Mouse (Mus musculus) MEL (cell line): Measurements from ENCODE around the gene N4bp1. TPM values are rescaled to one million over a fixed set of nuclear protein-coding genes. Genes with fewer than 3 reads are reported as not detected.

ENCODE experiments used
- DNase-seq: peaks from one replicate; pipeline ENCODE4 v3.0.0; 2011; ENCODE audit warnings: low read depth, low spot score
- H3K27ac ChIP-seq: 2 replicates; pipeline ENCODE4 v1.5.1; 2012; ENCODE audit warnings: low read depth, mild to moderate bottlenecking, control low read depth, low read length, moderate library complexity; ENCODE audit not compliant: control insufficient read depth
- H3K27me3 ChIP-seq, 2 experiments: fragments of 150-350 bp in 1 of 2; sonication (generic) in 1 of 2; 2 replicates each; pipeline ENCODE4 v1.6.1; 2012; ENCODE audit warnings: low read length in 2 of 2, mild to moderate bottlenecking in 2 of 2, improper control_type of control experiment in 1 of 2, moderate library complexity in 1 of 2; ENCODE audit not compliant: insufficient read depth in 2 of 2, control insufficient read depth in 1 of 2
- H3K36me3 ChIP-seq, 2 experiments: 2 replicates each; pipeline ENCODE4 v1.6.1; 2012 to 2014; ENCODE audit warnings: low read length in 2 of 2, improper control_type of control experiment in 1 of 2, inconsistent platforms in 1 of 2, mild to moderate bottlenecking in 1 of 2; ENCODE audit not compliant: insufficient read depth in 2 of 2, control insufficient read depth in 1 of 2
- H3K4me1 ChIP-seq, 2 experiments: fragments of 150-350 bp in 1 of 2; sonication (generic) in 1 of 2; 2 replicates each; pipeline ENCODE4 v1.6.1; 2012; ENCODE audit warnings: low read length in 2 of 2, improper control_type of control experiment in 1 of 2, mild to moderate bottlenecking in 1 of 2; ENCODE audit not compliant: insufficient read depth in 2 of 2, control insufficient read depth in 1 of 2
- H3K4me3 ChIP-seq, 2 experiments: fragments of 150-350 bp in 1 of 2; sonication (generic) in 1 of 2; 2 replicates each; pipeline ENCODE4 v1.5.1; 2012; ENCODE audit warnings: low read depth in 2 of 2, low read length in 2 of 2, mild to moderate bottlenecking in 2 of 2, moderate library complexity in 2 of 2, control low read depth in 1 of 2, improper control_type of control experiment in 1 of 2; ENCODE audit not compliant: control insufficient read depth in 1 of 2, insufficient read depth in 1 of 2
- H3K79me2 ChIP-seq: 2 replicates; pipeline ENCODE4 v1.6.1; 2012; ENCODE audit warnings: mild to moderate bottlenecking, low read length, moderate library complexity; ENCODE audit not compliant: control insufficient read depth, poor library complexity, insufficient read depth
- H3K9ac ChIP-seq: 2 replicates; pipeline ENCODE4 v1.6.1; 2012; ENCODE audit warnings: low read depth, mild to moderate bottlenecking, control low read depth, low read length, moderate library complexity; ENCODE audit not compliant: control insufficient read depth, poor library complexity, severe bottlenecking
- H3K9me3 ChIP-seq: fragments of 150-350 bp; sonication (generic); replicated peaks from 2 replicates; pipeline ENCODE4 v1.6.1; 2012; ENCODE audit warnings: mild to moderate bottlenecking, low read length, improper control_type of control experiment, moderate library complexity; ENCODE audit not compliant: insufficient read depth
- CHD2 ChIP-seq: IDR thresholded peaks from 2 replicates; pipeline ENCODE4 v1.6.1; 2011; ENCODE audit warnings: low read length, improper control_type of control experiment
- CTCF ChIP-seq, 3 experiments: IDR thresholded peaks in 2 of 3; conservative IDR thresholded peaks in 1 of 3; 2 replicates each; pipeline ENCODE4 v1.5.1; 2011 to 2012; ENCODE audit warnings: low read length in 3 of 3, low read depth in 2 of 3, mild to moderate bottlenecking in 2 of 3, improper control_type of control experiment in 1 of 3, inconsistent platforms in 1 of 3, mixed read lengths in 1 of 3, moderate library complexity in 1 of 3; ENCODE audit not compliant: control insufficient read depth in 1 of 3, insufficient read depth in 1 of 3, poor library complexity in 1 of 3, severe bottlenecking in 1 of 3
- E2F4 ChIP-seq: IDR thresholded peaks from 2 replicates; pipeline ENCODE4 v1.6.1; 2011; ENCODE audit warnings: low read depth, low read length, improper control_type of control experiment, borderline replicate concordance
- ETS1 ChIP-seq: IDR thresholded peaks from 2 replicates; pipeline ENCODE4 v1.6.1; 2012; ENCODE audit warnings: low read depth, mild to moderate bottlenecking, inconsistent platforms, low read length, improper control_type of control experiment, moderate library complexity
- GABPA ChIP-seq: IDR thresholded peaks from 2 replicates; pipeline ENCODE4 v1.6.1; 2012; ENCODE audit warnings: low read depth, mild to moderate bottlenecking, inconsistent platforms, low read length, improper control_type of control experiment, moderate library complexity
- GATA1 ChIP-seq: IDR thresholded peaks from 2 replicates; pipeline ENCODE4 v1.6.1; 2011; ENCODE audit warnings: low read depth, low read length, improper control_type of control experiment
- JUND ChIP-seq: IDR thresholded peaks from 2 replicates; pipeline ENCODE4 v1.6.1; 2011; ENCODE audit warnings: low read depth, mild to moderate bottlenecking, improper control_type of control experiment, low read length
- KAT2A ChIP-seq: conservative IDR thresholded peaks from 2 replicates; pipeline ENCODE4 v1.6.1; 2012; ENCODE audit warnings: low read depth, low read length, improper control_type of control experiment, inconsistent platforms
- MAFK ChIP-seq: IDR thresholded peaks from 2 replicates; pipeline ENCODE4 v1.6.1; 2011; ENCODE audit warnings: low read depth, mild to moderate bottlenecking, low read length, improper control_type of control experiment, borderline replicate concordance
- MAZ ChIP-seq: IDR thresholded peaks from 2 replicates; pipeline ENCODE4 v1.6.1; 2012; ENCODE audit warnings: low read depth, mild to moderate bottlenecking, inconsistent platforms, low read length, improper control_type of control experiment
- MYB ChIP-seq: IDR thresholded peaks from 2 replicates; pipeline ENCODE4 v1.6.1; 2011; ENCODE audit warnings: mild to moderate bottlenecking, low read depth, low read length, improper control_type of control experiment
- MYC ChIP-seq: IDR thresholded peaks from 2 replicates; pipeline ENCODE4 v1.6.1; 2011; ENCODE audit warnings: low read depth, mild to moderate bottlenecking, low read length, improper control_type of control experiment, moderate library complexity
- NELFE ChIP-seq: IDR thresholded peaks from 2 replicates; pipeline ENCODE4 v1.6.1; 2011; ENCODE audit warnings: low read depth, low read length, improper control_type of control experiment
- POLR2A ChIP-seq, 2 experiments: IDR thresholded peaks; 2 replicates each; pipeline ENCODE4 v1.6.1; 2011 to 2012; ENCODE audit warnings: low read length in 2 of 2, mild to moderate bottlenecking in 2 of 2, control low read depth in 1 of 2, improper control_type of control experiment in 1 of 2, low read depth in 1 of 2, moderate library complexity in 1 of 2; ENCODE audit not compliant: control insufficient read depth in 1 of 2, insufficient read depth in 1 of 2, poor library complexity in 1 of 2
- RAD21 ChIP-seq: IDR thresholded peaks from 2 replicates; pipeline ENCODE4 v1.6.1; 2011; ENCODE audit warnings: mild to moderate bottlenecking, low read depth, low read length, improper control_type of control experiment
- TAL1 ChIP-seq: IDR thresholded peaks from 2 replicates; pipeline ENCODE4 v1.6.1; 2012; ENCODE audit warnings: mild to moderate bottlenecking, inconsistent platforms, low read length, moderate library complexity, mixed read lengths
- TBP ChIP-seq: IDR thresholded peaks from 2 replicates; pipeline ENCODE4 v1.8.0; 2011; ENCODE audit warnings: low read depth, low read length, improper control_type of control experiment
- TCF12 ChIP-seq: IDR thresholded peaks from 2 replicates; pipeline ENCODE4 v1.6.1; 2014; ENCODE audit warnings: low read depth, mild to moderate bottlenecking, inconsistent platforms, low read length, improper control_type of control experiment, moderate library complexity
- USF1 ChIP-seq: IDR thresholded peaks from 2 replicates; pipeline ENCODE4 v1.6.1; 2014; ENCODE audit warnings: low read depth, mild to moderate bottlenecking, inconsistent platforms, low read length, improper control_type of control experiment, moderate library complexity
- USF2 ChIP-seq, 2 experiments: IDR thresholded peaks; 2 replicates each; pipeline ENCODE4 v1.6.1; 2011 to 2012; ENCODE audit warnings: improper control_type of control experiment in 2 of 2, low read length in 2 of 2, borderline replicate concordance in 1 of 2, inconsistent platforms in 1 of 2, low read depth in 1 of 2, mild to moderate bottlenecking in 1 of 2; ENCODE audit not compliant: insufficient read depth in 1 of 2
- ZNF384 ChIP-seq: IDR thresholded peaks from 2 replicates; pipeline ENCODE4 v1.6.1; 2012; ENCODE audit warnings: low read depth, mild to moderate bottlenecking, inconsistent platforms, low read length, improper control_type of control experiment
- polyA plus RNA-seq, 2 experiments: library from polyadenylated mRNA; stranded (reverse) in 1 of 2; unstranded in 1 of 2; fragments of >175 nt in 1 of 2; fragments of >200 nt in 1 of 2; gene quantifications; 2 replicates each; pipeline versions ENCODE4 v1.2.1 to v1.2.4; 2012; ENCODE audit warnings: low replicate concordance in 2 of 2, low read depth in 1 of 2; ENCODE audit not compliant: insufficient read length in 2 of 2, insufficient read depth in 1 of 2, missing spikeins in 1 of 2
- total RNA-seq: library from RNA; depleted of rRNA; stranded (reverse); fragments of 300-350 nt; gene quantifications from 2 replicates; pipeline ENCODE4 v1.2.3, GENCODE M21; 2012

N4bp1 gene
- total and polyA plus RNA-seq, 3 experiments = 13.4 to 24.0 TPM; not detected in 1

DNA sequence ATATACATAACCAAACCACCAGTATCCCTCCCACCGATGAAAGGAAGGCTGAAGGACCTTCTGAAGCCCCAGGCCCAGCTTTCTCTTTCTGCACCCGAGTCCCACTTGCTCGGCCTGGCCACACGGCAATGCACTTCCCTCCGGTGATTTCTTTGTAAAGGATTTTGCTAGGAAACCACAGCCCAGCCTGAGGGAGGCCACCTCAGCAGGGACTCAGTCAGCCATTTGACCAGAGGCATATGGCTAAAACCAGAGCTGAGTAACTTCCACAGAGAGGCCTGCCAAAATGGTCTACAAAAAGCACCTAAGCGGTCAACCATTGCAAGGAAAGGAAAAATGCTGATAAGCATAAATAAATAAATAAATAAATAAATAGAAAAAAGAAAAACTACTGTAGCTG, 90.3 kb downstream of the N4bp1 start (continued):
- no peak for TF ChIP-seq ZNF384
- TF ChIP-seq USF1 = no peak

DNA sequence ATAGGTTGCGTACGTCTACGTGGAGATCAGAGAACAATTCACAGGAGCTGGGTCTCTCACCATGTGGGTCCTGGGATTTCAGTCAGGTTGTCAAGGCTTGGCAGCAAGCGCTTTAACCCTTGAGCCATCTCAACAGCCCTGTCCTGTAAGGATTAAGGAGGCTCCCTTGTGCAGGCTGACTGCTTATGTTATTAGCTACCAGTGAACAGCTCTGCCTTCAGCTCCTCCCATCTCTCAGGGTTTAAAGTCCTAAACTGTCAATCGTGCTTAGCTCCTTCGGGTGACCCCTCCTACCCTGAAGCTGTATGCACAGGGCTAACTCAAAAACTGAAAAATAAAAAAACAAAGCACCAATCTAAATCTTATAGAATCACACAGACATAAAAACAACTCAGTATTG, 93.5 kb downstream of the N4bp1 start:
- no peak for DNase-seq
- TF ChIP-seq RAD21 = no peak
- H3K9ac ChIP-seq = no peak overlapping the region

DNA sequence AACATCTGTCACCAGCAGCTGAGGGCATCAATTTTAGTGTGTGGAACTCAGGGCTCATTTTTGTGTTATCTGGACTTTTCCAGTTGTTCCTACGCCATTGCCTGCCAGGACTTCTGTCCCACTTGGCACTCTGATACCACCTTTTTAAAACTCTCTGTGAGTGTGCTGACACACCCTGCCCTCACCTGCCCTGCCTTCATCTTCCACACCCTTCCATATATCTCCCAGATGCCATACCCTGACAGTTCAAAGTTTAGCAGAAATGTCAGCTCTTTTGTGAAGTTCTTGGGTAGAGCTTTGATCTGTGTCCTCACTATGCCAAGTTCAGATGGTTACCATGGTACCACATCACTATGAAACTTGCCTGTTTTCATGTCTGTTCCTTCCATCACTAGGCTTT, 95.5 kb downstream of the N4bp1 start:
- H3K27me3 ChIP-seq = peaks cover 0 to 3% of the 10 kb centered on the region in 2 experiments; a peak in 1 of 4 replicates
- no peaks in the 10 kb centered on the region for H3K9me3 ChIP-seq
- no peak for DNase-seq
- H3K79me2 ChIP-seq = no peaks in the 10 kb centered on the region
- no peak overlapping the region for H3K9ac ChIP-seq
- H3K27ac ChIP-seq = no peak overlapping the region
- no peaks in the 10 kb centered on the region for H3K4me1 ChIP-seq
- no peak for TF ChIP-seq MYB
- no peak for TF ChIP-seq CHD2
- TF ChIP-seq TCF12 = no peak
- no peak for TF ChIP-seq CTCF (IDR thresholded peaks at IDR 0.05 in 2 of 3, conservative IDR thresholded peaks at IDR 0.05 in 1 of 3; ENCODE audit: control insufficient read depth in 1 of 3, insufficient read depth in 1 of 3, low read depth in 2 of 3, low read length in 3 of 3, poor library complexity in 1 of 3, severe bottlenecking in 1 of 3)
- TF ChIP-seq ETS1 = no peak
- no peak for TF ChIP-seq RAD21
- no peak for TF ChIP-seq MAFK
- TF ChIP-seq JUND = no peak
- TF ChIP-seq E2F4 = no peak
- TF ChIP-seq NELFE = no peak
- TF ChIP-seq GATA1 = no peak
- TF ChIP-seq KAT2A = no peak
- TF ChIP-seq TAL1 = no peak
- no peak for TF ChIP-seq MYC
- TF ChIP-seq USF2 (IDR thresholded peaks at IDR 0.05; ENCODE audit: borderline replicate concordance in 1 of 2, insufficient read depth in 1 of 2, low read depth in 1 of 2, low read length in 2 of 2) = no peak
- TF ChIP-seq MAZ = no peak
- TF ChIP-seq GABPA = no peak
- no peak for TF ChIP-seq TBP
- no peak for TF ChIP-seq POLR2A (IDR thresholded peaks at IDR 0.05; ENCODE audit: control insufficient read depth in 1 of 2, insufficient read depth in 1 of 2, low read depth in 1 of 2, low read length in 2 of 2, poor library complexity in 1 of 2)
- TF ChIP-seq, all 39 proteins: peak for 0
- no peak overlapping the region for H3K4me3 ChIP-seq
- no peaks in the 10 kb centered on the region for H3K36me3 ChIP-seq

More for the DNA sequence above, 93.5 kb downstream of the N4bp1 start:
- Histone ChIP-seq H3K9me3 (no peaks in the 10 kb centered on the region), H3K4me3 (no peak overlapping the region), H3K79me2 (no peaks in the 10 kb centered on the region), H3K27me3 (peaks cover 0 to 3% of the 10 kb centered on the region in 2 experiments; a peak in 1 of 4 replicates), H3K4me1 (no peaks in the 10 kb centered on the region), H3K36me3 (no peaks in the 10 kb centered on the region), H3K27ac (no peak overlapping the region)
